In the genomic region with DNA sequence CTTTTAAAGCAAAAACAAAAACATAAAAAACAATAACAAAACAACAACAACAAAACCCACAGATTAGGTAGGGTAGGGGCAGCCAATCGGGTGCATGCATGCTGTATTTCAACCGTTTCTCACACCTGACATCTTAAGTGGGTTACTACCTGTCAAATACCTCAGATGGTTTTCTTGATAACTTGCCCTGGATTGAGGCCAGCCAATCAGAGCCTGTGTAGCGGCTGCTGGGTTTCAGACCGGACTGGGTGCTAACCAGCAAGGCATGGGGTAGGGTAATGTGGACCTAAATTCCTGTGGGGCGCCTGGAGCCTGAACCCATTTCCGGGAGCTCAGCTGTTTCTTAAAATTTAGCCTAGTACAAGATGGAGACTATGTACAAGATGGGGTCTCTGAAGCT, we compare ENCODE assay signal across 11 mouse cellular contexts. TPM values are rescaled to one million over a fixed set of nuclear protein-coding genes. Genes with fewer than 3 reads are reported as not detected.
A peak's percentile ranks its signal among the peaks of the same experiment; 100 is the strongest.
DNase-seq lines count a peak whose midpoint lies in the region; ATAC-seq lines count a peak whose summit lies in the region.
"Had no signal": no experiment of that assay in that cellular context is flagged by ENCODE, and none has a peak within 500 bp of the region (broad histone marks: within the 10 kb centered on the region; RNA-seq: fewer than 3 reads in every experiment).

No protein-coding gene starts in this region.

- H3K4me2 ChIP-seq in heart, embryonic 14.5 days (ENCODE audit: low read length): peak overlapping the region; percentile 67
- peak overlapping the region; percentile 61; the same call in 1 of the 2 replicates for H3K4me2 ChIP-seq in embryonic facial prominence, embryonic 12.5 days (replicated peaks)
- H3K4me2 ChIP-seq in intestine, embryonic 16.5 days (ENCODE audit: low read depth, low read length): peak overlapping the region; percentile 77
- H3K4me2 ChIP-seq in midbrain, embryonic 11.5 days: peak overlapping the region; percentile 52

- no peak overlapping the region for H3K27ac ChIP-seq in heart, embryonic 14.5 days (replicated peaks in 1 of 2; ENCODE audit: control insufficient read depth in 1 of 2, insufficient read depth in 1 of 2, low read depth in 2 of 2, low read length in 2 of 2)
- H3K27ac ChIP-seq in embryonic facial prominence, embryonic 12.5 days: no peak overlapping the region
- H3K27ac ChIP-seq in intestine, embryonic 16.5 days (ENCODE audit: low read length): no peak overlapping the region
- H3K27ac ChIP-seq in midbrain, embryonic 11.5 days (ENCODE audit: low read depth, low read length): no peak overlapping the region

- peaks cover 9 to 15% of the 10 kb centered on the region in 2 experiments; a peak in 3 of 4 replicates for H3K4me1 ChIP-seq in heart, embryonic 14.5 days (ENCODE audit: control insufficient read depth in 2 of 2, insufficient read depth in 2 of 2, low read length in 2 of 2)
- H3K4me1 ChIP-seq in embryonic facial prominence, embryonic 12.5 days: peaks cover 6% of the 10 kb centered on the region; the same call in 1 of the 2 replicates
- H3K4me1 ChIP-seq in intestine, embryonic 16.5 days (ENCODE audit: control insufficient read depth, insufficient read depth, low read length): 0 out of 2 replicates have a peak, but pooled peaks cover 3% of the 10 kb centered on the region
- peaks cover 4% of the 10 kb centered on the region; the same call in 1 of the 2 replicates for H3K4me1 ChIP-seq in midbrain, embryonic 11.5 days (ENCODE audit: control insufficient read depth, insufficient read depth, low read length)

- no peaks in the 10 kb centered on the region for H3K9me3 ChIP-seq in heart, embryonic 14.5 days (ENCODE audit: control insufficient read depth, low read length)
- no peaks in the 10 kb centered on the region for H3K9me3 ChIP-seq in embryonic facial prominence, embryonic 12.5 days
- H3K9me3 ChIP-seq in intestine, embryonic 16.5 days (ENCODE audit: control insufficient read depth, low read length): no peaks in the 10 kb centered on the region
- no peaks in the 10 kb centered on the region for H3K9me3 ChIP-seq in midbrain, embryonic 11.5 days (ENCODE audit: control insufficient read depth, low read length)

- peaks cover 24% of the 10 kb centered on the region for H3K27me3 ChIP-seq in heart, embryonic 14.5 days (ENCODE audit: control insufficient read depth, insufficient read depth, low read length)
- peaks cover 40% of the 10 kb centered on the region for H3K27me3 ChIP-seq in embryonic facial prominence, embryonic 12.5 days
- H3K27me3 ChIP-seq in intestine, embryonic 16.5 days (replicated peaks; ENCODE audit: control insufficient read depth, insufficient read depth, low read length): peaks cover 6% of the 10 kb centered on the region; the same call in 1 of the 2 replicates
- peaks cover 12% of the 10 kb centered on the region; the same call in 1 of the 2 replicates for H3K27me3 ChIP-seq in midbrain, embryonic 11.5 days (ENCODE audit: control insufficient read depth, insufficient read depth, low read length)

- 0 out of 4 replicates have a peak overlapping the region, but pooled peaks of 1 of the 2 experiments have one; percentile 37 for H3K4me3 ChIP-seq in heart, embryonic 14.5 days (ENCODE audit: control insufficient read depth in 1 of 2, insufficient read depth in 1 of 2, low read depth in 1 of 2, low read length in 2 of 2)
- H3K4me3 ChIP-seq in embryonic facial prominence, embryonic 12.5 days: no peak overlapping the region
- H3K4me3 ChIP-seq in intestine, embryonic 16.5 days (ENCODE audit: low read length): peak overlapping the region; percentile 51
- H3K4me3 ChIP-seq in midbrain, embryonic 11.5 days (ENCODE audit: low read depth, low read length): no peak overlapping the region; the same call in 1 of the 2 replicates

- no peaks in the 10 kb centered on the region for H3K36me3 ChIP-seq in heart, embryonic 14.5 days (ENCODE audit: control insufficient read depth, insufficient read depth, low read length)
- H3K36me3 ChIP-seq in embryonic facial prominence, embryonic 12.5 days: no peaks in the 10 kb centered on the region
- no peaks in the 10 kb centered on the region for H3K36me3 ChIP-seq in intestine, embryonic 16.5 days (ENCODE audit: control insufficient read depth, insufficient read depth, low read length)
- no peaks in the 10 kb centered on the region for H3K36me3 ChIP-seq in midbrain, embryonic 11.5 days (ENCODE audit: control insufficient read depth, insufficient read depth, low read length)

- no peak for DNase-seq in heart, postnatal 10 days
- DNase-seq in midbrain, embryonic 11.5 days (ENCODE audit: low spot score, missing footprints): no peak
- no peak for DNase-seq in ovary, postnatal 10 days (ENCODE audit: low spot score)
- no peak for DNase-seq in urinary bladder, postnatal 14 days (ENCODE audit: low spot score)
- DNase-seq in right cerebral cortex, postnatal 25 days: no peak

- H3K9ac ChIP-seq in heart, embryonic 14.5 days (ENCODE audit: low read length): no peak overlapping the region
- no peak overlapping the region for H3K9ac ChIP-seq in embryonic facial prominence, embryonic 12.5 days
- H3K9ac ChIP-seq in intestine, embryonic 16.5 days (ENCODE audit: low read depth, low read length): no peak overlapping the region
- H3K9ac ChIP-seq in midbrain, embryonic 11.5 days (ENCODE audit: low read length): no peak overlapping the region

- intact Hi-C loops in heart, postnatal 10 days (cut with DNase I): no loop called here

- 42% methylated on average over 6 of the region's 6 CpGs for WGBS in heart, embryonic 14.5 days
- 25% methylated on average over 6 of the region's 6 CpGs for WGBS in embryonic facial prominence, embryonic 12.5 days
- WGBS in intestine, embryonic 16.5 days: 29% methylated on average over 6 of the region's 6 CpGs
- 30% methylated on average over 6 of the region's 6 CpGs for WGBS in midbrain, embryonic 11.5 days

- no peak for ATAC-seq in heart, embryonic 14.5 days (ENCODE audit: insufficient number of reproducible peaks, insufficient read depth, low FRiP score, low read depth)
- no peak for ATAC-seq in embryonic facial prominence, embryonic 12.5 days (ENCODE audit: insufficient number of reproducible peaks, insufficient read depth, low FRiP score, low TSS enrichment)
- ATAC-seq in intestine, embryonic 16.5 days: no peak
- no peak for ATAC-seq in midbrain, embryonic 11.5 days (ENCODE audit: low FRiP score)

RNA-seq across cellular contexts. Expression of a gene that starts 0.5 kb away (rescaled TPM):
- 5.0 and 5.6 TPM in 2 replicates for polyA plus RNA-seq in heart, embryonic 14.5 days (2014; fragmentation: Nextera tagmentation; extraction: Ambion mirVana)
- total RNA-seq in heart, postnatal 10 days (2021): under 1 TPM; 0.29 to 0.52 TPM
- 3.5 TPM in 2 replicates for polyA plus RNA-seq in embryonic facial prominence, embryonic 12.5 days (2016; fragmentation: Nextera tagmentation; extraction: Ambion mirVana)
- polyA plus RNA-seq in intestine, embryonic 16.5 days (2015; fragmentation: Nextera tagmentation; extraction: Ambion mirVana): 1.1 and 1.2 TPM in 2 replicates
- polyA plus RNA-seq in midbrain, embryonic 11.5 days (2014; fragmentation: Nextera tagmentation; extraction: Ambion mirVana): 2.0 and 2.4 TPM in 2 replicates
- total RNA-seq: megakaryocyte progenitor cell, adult 5-6 weeks had no signal
- polyA plus RNA-seq: C2C12; small intestine, adult 2 months had no signal

RNA-seq across cellular contexts. Expression of a gene that starts 20.2 kb away (rescaled TPM):
- 23.2 and 25.5 TPM in 2 replicates for polyA plus RNA-seq in heart, embryonic 14.5 days (2014; fragmentation: Nextera tagmentation; extraction: Ambion mirVana)
- 10 to 100 TPM; 35.9 to 38.2 TPM for total RNA-seq in heart, postnatal 10 days (2021)
- 28.5 and 29.2 TPM in 2 replicates for polyA plus RNA-seq in embryonic facial prominence, embryonic 12.5 days (2016; fragmentation: Nextera tagmentation; extraction: Ambion mirVana)
- polyA plus RNA-seq in intestine, embryonic 16.5 days (2015; fragmentation: Nextera tagmentation; extraction: Ambion mirVana): 24.5 and 24.7 TPM in 2 replicates
- polyA plus RNA-seq in midbrain, embryonic 11.5 days (2014; fragmentation: Nextera tagmentation; extraction: Ambion mirVana): 23.3 and 23.7 TPM in 2 replicates

RNA-seq across cellular contexts. Expression of a gene that starts 49.7 kb away (rescaled TPM):
- not detected in 2 replicates for polyA plus RNA-seq in heart, embryonic 14.5 days (2014; fragmentation: Nextera tagmentation; extraction: Ambion mirVana)
- not detected for total RNA-seq in heart, postnatal 10 days (2021)
- polyA plus RNA-seq in embryonic facial prominence, embryonic 12.5 days (2016; fragmentation: Nextera tagmentation; extraction: Ambion mirVana): not detected in 2 replicates
- not detected in 2 replicates for polyA plus RNA-seq in intestine, embryonic 16.5 days (2015; fragmentation: Nextera tagmentation; extraction: Ambion mirVana)
- polyA plus RNA-seq in midbrain, embryonic 11.5 days (2014; fragmentation: Nextera tagmentation; extraction: Ambion mirVana): not detected in 2 replicates
- total RNA-seq: megakaryocyte progenitor cell, adult 5-6 weeks had no signal
- polyA plus RNA-seq: C2C12; small intestine, adult 2 months had no signal

RNA-seq across cellular contexts. Expression of a gene that starts 49.8 kb away (rescaled TPM):
- not detected in 2 replicates for polyA plus RNA-seq in heart, embryonic 14.5 days (2014; fragmentation: Nextera tagmentation; extraction: Ambion mirVana)
- total RNA-seq in heart, postnatal 10 days (2021): not detected
- 0.32 TPM in 1 of 2 replicates, not detected in the other for polyA plus RNA-seq in embryonic facial prominence, embryonic 12.5 days (2016; fragmentation: Nextera tagmentation; extraction: Ambion mirVana)
- not detected in 2 replicates for polyA plus RNA-seq in intestine, embryonic 16.5 days (2015; fragmentation: Nextera tagmentation; extraction: Ambion mirVana)
- not detected in 2 replicates for polyA plus RNA-seq in midbrain, embryonic 11.5 days (2014; fragmentation: Nextera tagmentation; extraction: Ambion mirVana)
- total RNA-seq: megakaryocyte progenitor cell, adult 5-6 weeks had no signal
- polyA plus RNA-seq: C2C12; small intestine, adult 2 months had no signal
